Mouse (Mus musculus) heart, adult 9 months (tissue): ENCODE results near the gene Nkain4.
A peak's percentile ranks its signal among the peaks of the same experiment; 100 is the strongest.

ENCODE experiments used
- DNase-seq, 2 experiments: peaks; one replicate each; pipeline ENCODE4 v3.0.0; 2022; ENCODE audit warnings: low spot score in 2 of 2

Nkain4 gene

GRCm38 (mm10) chr2:180954061-180955047 lies at the start of gene Nkain4:
Gene Nkain4 (minus strand): TSS chr2:180954699.
- peak in 1 of 2 experiments; percentile 15 for DNase-seq

- no peak for DNase-seq
These were observed 42.4 kb upstream of the Nkain4 start for GRCm38 (mm10) chr2:180996905-180997304.

- peak; percentile 17 to 19 for DNase-seq
These were observed 41.9 kb upstream of the Nkain4 start for GRCm38 (mm10) chr2:180996436-180996835.

GRCm38 (mm10) chr2:180995457-180995856 lies 41.0 kb upstream of the Nkain4 start:
- no peak for DNase-seq

- DNase-seq: no peak
These were observed 39.9 kb upstream of the Nkain4 start for GRCm38 (mm10) chr2:180994360-180994759.

GRCm38 (mm10) chr2:180990347-180990746 lies 35.8 kb upstream of the Nkain4 start:
- DNase-seq: no peak

- DNase-seq: no peak
These were observed 34.4 kb upstream of the Nkain4 start for GRCm38 (mm10) chr2:180988948-180989347.

GRCm38 (mm10) chr2:180988347-180988913 lies 33.9 kb upstream of the Nkain4 start:
- DNase-seq: no peak

GRCm38 (mm10) chr2:180987432-180988030 lies 33.0 kb upstream of the Nkain4 start:
- no peak for DNase-seq

GRCm38 (mm10) chr2:180987001-180987400 lies 32.5 kb upstream of the Nkain4 start:
- no peak for DNase-seq

- no peak for DNase-seq
These were observed 31.9 kb upstream of the Nkain4 start, which contains the start of gene Col20a1 for GRCm38 (mm10) chr2:180986449-180986848. Gene Col20a1 (plus strand): TSS chr2:180986535.

GRCm38 (mm10) chr2:180985635-180986034 lies 31.1 kb upstream of the Nkain4 start:
- DNase-seq: no peak

GRCm38 (mm10) chr2:180981133-180981532 lies 26.6 kb upstream of the Nkain4 start:
- no peak for DNase-seq

- DNase-seq: peak; percentile 91 to 93
These were observed 12.7 kb upstream of the Nkain4 start, which contains the start of gene Arfgap1 for GRCm38 (mm10) chr2:180967010-180967763. Gene Arfgap1 (plus strand): TSS chr2:180967225.

GRCm38 (mm10) chr2:180966092-180966882 lies 11.8 kb upstream of the Nkain4 start:
- DNase-seq: peak in 1 of 2 experiments; percentile 19

GRCm38 (mm10) chr2:180963956-180964355 lies 9.5 kb upstream of the Nkain4 start:
- DNase-seq: peak; percentile 39 to 54

GRCm38 (mm10) chr2:180962616-180963308 lies 8.3 kb upstream of the Nkain4 start:
- DNase-seq: no peak

- DNase-seq: no peak
These were observed 5.7 kb upstream of the Nkain4 start for GRCm38 (mm10) chr2:180960187-180960586.

- no peak for DNase-seq
These were observed 5.1 kb upstream of the Nkain4 start for GRCm38 (mm10) chr2:180959605-180960004.

- DNase-seq: no peak
These were observed 861 bp downstream of the Nkain4 start for GRCm38 (mm10) chr2:180953638-180954037.
